Mouse (Mus musculus): ENCODE measurements around the gene F5.

DNA sequence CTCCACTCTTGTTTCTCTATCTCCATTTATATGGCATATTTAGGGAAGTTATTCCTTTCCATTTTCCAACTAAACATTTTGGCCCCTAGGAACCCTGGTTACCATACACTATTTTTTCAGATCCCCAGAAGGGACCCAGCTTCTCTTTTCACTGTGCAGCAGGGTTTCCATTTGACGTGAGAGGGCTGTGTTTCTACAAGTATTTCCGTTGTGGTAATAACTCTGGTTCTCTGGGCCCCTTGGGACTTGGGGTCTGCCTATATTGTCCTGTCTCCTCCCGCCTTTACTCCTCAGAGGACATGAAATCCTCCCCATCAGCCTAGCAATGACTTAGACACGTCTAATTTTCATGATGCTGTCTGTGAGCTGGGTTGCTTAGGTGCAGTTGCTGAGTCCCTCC lies 12.2 kb upstream of the F5 start:
- TF ChIP-seq CTCF (IDR thresholded peaks at IDR 0.05; ENCODE audit: low read depth, low read length), result no peak
- TF ChIP-seq POLR2A (IDR thresholded peaks at IDR 0.05; ENCODE audit: extremely low read depth, insufficient read depth, low read length), result no peak

All from liver, adult 2 months (tissue).